Mouse (Mus musculus) embryonic facial prominence, embryonic 10.5 days (tissue): ENCODE data around the gene Depdc5. TPM values are rescaled to one million over a fixed set of nuclear protein-coding genes. Genes with fewer than 3 reads are reported as not detected.
"Not testable (repeated sequence)": the region's sequence is repeated elsewhere in the genome, so short reads cannot be mapped to it uniquely, and the experiment has no call there.

Experiments used
- DNase-seq: peaks from one replicate; pipeline ENCODE4 v3.0.0-alpha.2; 2017; ENCODE audit warnings: low spot score
- H3K27ac ChIP-seq: fragments of 300-500 bp; sonication (generic); replicated peaks from 2 replicates; pipeline ENCODE4 v1.5.1; 2016; ENCODE audit warnings: mild to moderate bottlenecking
- H3K27me3 ChIP-seq: fragments of 300-500 bp; sonication (generic); replicated peaks from 2 replicates; pipeline ENCODE4 v1.6.1; 2016; ENCODE audit warnings: low read depth, mild to moderate bottlenecking; ENCODE audit not compliant: poor library complexity, severe bottlenecking
- H3K36me3 ChIP-seq: fragments of 300-500 bp; sonication (generic); replicated peaks from 2 replicates; pipeline ENCODE4 v1.6.1; 2016; ENCODE audit warnings: mild to moderate bottlenecking, moderate library complexity
- H3K4me1 ChIP-seq: fragments of 300-500 bp; sonication (generic); 2 replicates; pipeline ENCODE4 v1.6.1; 2016
- H3K4me3 ChIP-seq: fragments of 300-500 bp; sonication (generic); 2 replicates; pipeline ENCODE4 v1.5.1; 2016; ENCODE audit warnings: mild to moderate bottlenecking, moderate library complexity
- H3K9me3 ChIP-seq: fragments of 300-500 bp; sonication (generic); 2 replicates; pipeline ENCODE4 v1.6.1; 2016; ENCODE audit warnings: mild to moderate bottlenecking
- WGBS: fragments of 180-500 bp; shearing (Covaris S2); methylation state at CpG from one replicate; pipeline ENCODE4 v1.1.7; 2016; 5-methylcytosine and 5-hydroxymethylcytosine counted together
- polyA plus RNA-seq: library from polyadenylated mRNA; unstranded; fragments of >200 nt; fragmentation: Nextera tagmentation; extraction: Ambion mirVana; gene quantifications from 2 replicates; pipeline ENCODE4 v1.2.1, GENCODE M21; 2016

The Depdc5 gene
- 38.5 and 39.1 TPM in 2 replicates for polyA plus RNA-seq

DNA sequence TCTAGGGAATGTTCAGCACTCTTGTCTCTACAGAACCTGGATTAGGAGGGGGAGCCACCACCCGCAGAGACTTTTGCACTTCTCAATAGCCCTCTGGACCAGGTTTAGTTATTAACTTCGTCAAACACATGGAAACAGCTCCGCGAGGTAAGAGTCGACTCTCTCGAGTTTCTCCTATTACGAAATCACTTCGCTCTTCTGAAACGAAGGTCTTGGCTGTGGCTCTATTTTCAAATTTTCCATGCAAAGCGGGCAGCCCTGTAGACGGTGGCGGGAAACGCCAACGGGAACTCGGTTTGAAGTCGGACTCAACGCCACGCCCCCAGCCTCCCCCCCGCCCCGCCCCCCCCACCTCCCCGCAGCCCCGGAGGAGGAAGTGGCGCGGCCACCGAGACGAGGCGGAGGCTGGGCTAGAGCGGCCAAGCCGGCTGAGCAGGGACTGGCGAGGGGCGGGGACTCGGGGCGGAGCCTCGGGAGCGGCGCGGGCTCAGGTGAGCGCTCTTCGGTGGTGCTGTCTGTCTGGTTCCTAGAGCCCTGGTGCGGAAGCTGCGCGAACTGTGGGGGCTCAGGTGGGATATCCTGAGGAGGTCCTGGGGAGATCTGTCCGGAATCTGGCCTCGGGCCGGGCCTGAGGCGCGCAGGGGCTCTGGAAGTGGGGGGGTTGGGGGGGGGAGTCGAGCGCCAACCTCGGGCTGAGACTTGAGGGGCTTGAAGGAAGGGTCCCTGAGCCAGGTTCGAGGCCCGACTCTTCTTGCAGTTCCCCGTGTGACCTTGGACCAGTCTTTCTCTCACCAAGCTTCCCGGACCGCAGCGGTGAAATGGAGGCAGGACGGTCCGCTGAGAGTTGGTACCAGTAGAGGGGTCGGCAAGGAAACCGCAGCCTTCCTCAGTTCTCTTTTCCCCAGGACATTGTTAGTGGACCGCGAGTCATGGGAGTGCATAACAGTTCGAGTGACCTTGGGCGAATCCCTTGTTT, at the start of gene Depdc5:
Gene Depdc5, plus strand, starts transcription at position 449 of the 976 bp plus-strand sequence.
- under 1% methylated on average over 64 of the region's 64 CpGs for WGBS
- Histone ChIP-seq H3K4me1 (peaks cover 10% of the 10 kb centered on the region), H3K27me3 (no peaks in the 10 kb centered on the region), H3K36me3 (peaks cover 31% of the 10 kb centered on the region), H3K9me3 (no peaks in the 10 kb centered on the region), H3K27ac (peak within 1 kb of the TSS; percentile 90), H3K4me3 (peak within 1 kb of the TSS; percentile 89)
- peak; percentile 97 for DNase-seq

DNA sequence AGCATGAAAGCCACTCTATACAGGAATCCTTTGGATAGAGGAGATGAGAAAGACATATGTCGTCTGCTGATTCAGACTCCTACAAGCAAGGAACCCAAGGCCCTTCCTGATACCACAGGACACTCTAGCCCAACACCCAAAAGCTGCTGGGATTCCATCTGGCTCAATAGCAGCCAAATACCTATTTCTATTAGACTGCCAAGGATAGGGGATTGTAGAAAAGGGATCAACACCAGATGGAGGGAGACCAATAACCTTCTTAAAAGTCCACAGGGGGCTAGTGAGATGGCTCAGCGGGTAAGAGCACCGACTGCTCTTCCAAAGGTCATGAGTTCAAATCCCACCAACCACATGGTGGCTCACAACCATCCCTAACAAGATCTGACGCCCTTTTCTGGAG, 48.1 kb upstream of the Depdc5 start:
- peaks cover 91% of the 10 kb centered on the region for H3K36me3 ChIP-seq
- H3K9me3 ChIP-seq: no peaks in the 10 kb centered on the region
- H3K27me3 ChIP-seq: no peaks in the 10 kb centered on the region
- no peaks in the 10 kb centered on the region for H3K4me1 ChIP-seq
- H3K4me3 ChIP-seq: no peak overlapping the region
- 95% methylated on average over 4 of the region's 4 CpGs for WGBS
- no peak overlapping the region for H3K27ac ChIP-seq
- DNase-seq: no peak

DNA sequence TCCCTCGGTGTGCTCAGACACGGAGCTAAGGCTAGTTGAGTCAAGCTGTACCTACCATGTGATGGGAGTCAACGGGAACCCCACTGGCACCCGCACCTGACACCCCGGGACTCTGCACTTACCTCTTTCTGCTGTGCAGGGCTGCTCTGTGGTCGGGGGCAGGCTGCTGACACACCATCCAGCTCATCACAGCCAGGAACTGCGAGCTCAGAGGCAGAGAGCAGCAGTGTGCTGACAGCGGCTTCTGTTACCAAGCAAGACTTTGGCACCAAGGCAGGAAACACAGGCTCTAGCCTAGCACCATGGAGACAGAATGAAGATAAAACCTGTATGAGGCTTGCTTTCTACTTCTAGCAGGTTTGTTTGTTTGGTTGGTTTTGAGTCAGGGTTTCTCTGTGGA, 43.0 kb upstream of the Depdc5 start:
- Histone ChIP-seq H3K27ac (no peak overlapping the region), H3K4me3 (no peak overlapping the region), H3K27me3 (no peaks in the 10 kb centered on the region), H3K4me1 (no peaks in the 10 kb centered on the region), H3K9me3 (no peaks in the 10 kb centered on the region), H3K36me3 (peaks cover 82% of the 10 kb centered on the region)
- 95% methylated on average over 8 of the region's 8 CpGs for WGBS
- DNase-seq: no peak

DNA sequence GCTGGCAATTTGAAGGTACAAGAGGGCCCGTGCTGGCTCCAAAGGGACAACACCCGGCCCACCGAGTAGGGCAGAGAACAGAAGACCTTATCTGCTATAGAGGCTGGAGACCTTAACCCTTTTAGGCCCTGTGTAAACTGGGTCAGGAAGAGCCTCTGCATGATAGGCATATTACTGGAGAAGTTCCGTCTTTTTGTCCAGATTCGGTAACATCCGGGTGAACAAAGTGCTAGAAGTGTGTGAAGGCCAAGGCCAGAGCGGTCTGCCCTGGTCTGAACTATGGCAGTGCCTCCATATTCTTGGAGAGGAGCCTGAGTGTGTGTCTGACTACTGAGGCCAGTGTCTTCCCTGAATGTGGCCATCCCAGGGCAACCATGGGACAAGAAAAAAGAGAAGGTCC, 36.5 kb upstream of the Depdc5 start, which contains the start of gene Gm20671:
Gene Gm20671, minus strand, starts transcription at position 101 of the 400 bp plus-strand sequence.
- no peak for DNase-seq
- Histone ChIP-seq H3K4me3 (no peak within 1 kb of the TSS), H3K9me3 (no peaks in the 10 kb centered on the region), H3K27me3 (no peaks in the 10 kb centered on the region), H3K4me1 (no peaks in the 10 kb centered on the region), H3K27ac (no peak within 1 kb of the TSS), H3K36me3 (peaks cover 81% of the 10 kb centered on the region)
- 93% methylated on average over 7 of the region's 7 CpGs for WGBS

GRCm38 (mm10) chr5:32828766-32829165, 34.7 kb upstream of the Depdc5 start:
- not testable (repeated sequence) for H3K4me3 ChIP-seq, H3K27ac ChIP-seq, H3K4me1 ChIP-seq, DNase-seq, H3K9me3 ChIP-seq, H3K27me3 ChIP-seq
- H3K36me3 ChIP-seq: peaks cover 86% of the 10 kb centered on the region
- WGBS: 92% methylated on average over 1 of the region's 1 CpGs

DNA sequence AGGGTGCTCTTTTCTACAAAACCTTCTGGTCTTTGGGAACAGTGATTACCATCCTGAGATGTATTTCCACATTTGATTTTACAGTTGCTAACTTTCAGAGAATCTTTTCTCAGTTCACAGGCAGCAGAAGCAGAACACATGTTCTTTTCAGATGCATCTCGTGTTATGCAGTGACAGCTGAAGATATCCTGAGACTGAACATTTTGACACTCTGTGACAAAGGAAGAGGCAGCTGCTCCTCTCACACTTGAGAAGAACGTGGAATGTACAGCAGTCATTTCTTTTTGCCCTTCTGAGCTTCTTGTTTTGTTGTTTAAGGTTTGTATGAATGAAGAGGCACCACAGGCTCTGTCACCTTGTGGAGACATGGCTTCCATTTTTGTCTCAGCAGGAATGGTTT, 33.4 kb upstream of the Depdc5 start:
- no peaks in the 10 kb centered on the region for H3K9me3 ChIP-seq
- 90% methylated on average over 2 of the region's 2 CpGs for WGBS

DNA sequence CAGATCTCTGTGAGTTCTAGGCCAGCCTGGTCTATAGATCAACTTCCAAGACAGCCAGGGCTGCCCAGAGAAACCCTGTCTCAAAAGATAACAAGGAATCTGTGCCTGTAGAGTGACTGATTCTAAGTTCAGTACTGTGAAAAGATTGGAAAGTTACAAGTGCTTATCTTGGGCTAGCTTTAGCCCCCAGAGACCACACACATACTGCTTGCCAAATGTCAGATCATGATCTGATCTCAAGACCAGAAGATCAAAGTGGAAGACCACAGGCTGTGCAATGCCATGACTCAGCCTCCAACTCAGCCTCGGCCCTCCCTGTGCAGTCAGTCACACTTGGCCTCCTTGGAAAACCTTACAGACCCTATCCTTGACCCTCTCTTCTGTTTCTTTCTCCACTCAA, 29.0 kb upstream of the Depdc5 start:
- no peaks in the 10 kb centered on the region for H3K27me3 ChIP-seq
- H3K4me3 ChIP-seq: no peak overlapping the region
- H3K9me3 ChIP-seq: no peaks in the 10 kb centered on the region
- H3K4me1 ChIP-seq: no peaks in the 10 kb centered on the region
- 81% methylated on average over 1 of the region's 1 CpGs for WGBS
- DNase-seq: no peak
- H3K27ac ChIP-seq: no peak overlapping the region
- H3K36me3 ChIP-seq: peaks cover 96% of the 10 kb centered on the region

More for the DNA sequence above, 33.4 kb upstream of the Depdc5 start:
- Histone ChIP-seq H3K36me3 (peaks cover 96% of the 10 kb centered on the region), H3K27ac (no peak overlapping the region), H3K4me1 (no peaks in the 10 kb centered on the region), H3K27me3 (no peaks in the 10 kb centered on the region), H3K4me3 (no peak overlapping the region)
- DNase-seq: no peak

DNA sequence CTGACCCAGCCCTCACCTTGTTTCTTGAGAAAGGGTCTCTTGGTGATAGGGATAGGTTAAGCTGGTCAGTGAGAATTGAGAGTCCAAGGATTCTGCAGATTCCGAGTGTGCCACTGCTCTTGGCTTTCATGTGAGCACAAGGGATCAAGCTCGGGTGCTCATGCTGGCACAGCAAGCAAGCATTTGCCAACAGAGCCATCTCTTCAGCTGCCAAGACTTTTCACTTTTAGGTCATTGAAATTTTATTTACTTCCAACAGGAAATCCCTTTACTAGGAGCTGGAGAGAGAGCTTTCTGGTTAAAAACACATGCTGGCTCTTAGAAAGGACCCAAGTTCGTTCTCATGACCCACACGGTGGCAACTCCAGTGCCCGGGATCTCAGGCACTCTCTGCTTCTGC, 26.5 kb upstream of the Depdc5 start:
- Histone ChIP-seq H3K27me3 (no peaks in the 10 kb centered on the region), H3K4me1 (no peaks in the 10 kb centered on the region), H3K27ac (no peak overlapping the region), H3K9me3 (no peaks in the 10 kb centered on the region), H3K36me3 (peaks cover 97% of the 10 kb centered on the region), H3K4me3 (no peak overlapping the region)
- no peak for DNase-seq
- 92% methylated on average over 5 of the region's 5 CpGs for WGBS

GRCm38 (mm10) chr5:32840029-32840428, 23.5 kb upstream of the Depdc5 start:
- Histone ChIP-seq H3K36me3 (peaks cover 98% of the 10 kb centered on the region), H3K4me3 (no peak overlapping the region)
- no peak for DNase-seq

GRCm38 (mm10) chr5:32849178-32849577, 14.3 kb upstream of the Depdc5 start:
- Histone ChIP-seq H3K36me3 (peaks cover 70% of the 10 kb centered on the region), H3K27ac (no peak overlapping the region), H3K4me3 (no peak overlapping the region), H3K9me3 (no peaks in the 10 kb centered on the region), H3K27me3 (no peaks in the 10 kb centered on the region), H3K4me1 (peaks cover 20% of the 10 kb centered on the region)
- DNase-seq: no peak
- WGBS: 96% methylated on average over 3 of the region's 3 CpGs

More at GRCm38 (mm10) chr5:32840029-32840428, 23.5 kb upstream of the Depdc5 start:
- Histone ChIP-seq H3K27ac (no peak overlapping the region), H3K9me3 (no peaks in the 10 kb centered on the region), H3K27me3 (no peaks in the 10 kb centered on the region), H3K4me1 (no peaks in the 10 kb centered on the region)
- 91% methylated on average over 2 of the region's 2 CpGs for WGBS

GRCm38 (mm10) chr5:32849580-32849979, 13.9 kb upstream of the Depdc5 start:
- not testable (repeated sequence) for DNase-seq, H3K9me3 ChIP-seq, H3K27ac ChIP-seq, H3K27me3 ChIP-seq, H3K4me3 ChIP-seq
- Histone ChIP-seq H3K4me1 (peaks cover 21% of the 10 kb centered on the region), H3K36me3 (peaks cover 66% of the 10 kb centered on the region)
- 85% methylated on average over 3 of the region's 3 CpGs for WGBS

- Histone ChIP-seq H3K27ac (no peak overlapping the region), H3K9me3 (no peaks in the 10 kb centered on the region)
These were observed 11.5 kb upstream of the Depdc5 start for GRCm38 (mm10) chr5:32852026-32852425.

More at GRCm38 (mm10) chr5:32852026-32852425, 11.5 kb upstream of the Depdc5 start:
- Histone ChIP-seq H3K4me1 (peaks cover 24% of the 10 kb centered on the region), H3K27me3 (no peaks in the 10 kb centered on the region), H3K36me3 (peaks cover 41% of the 10 kb centered on the region), H3K4me3 (peak overlapping the region; percentile 93)
- WGBS: 69% methylated on average over 6 of the region's 6 CpGs
- no peak for DNase-seq
